Mouse (Mus musculus) lung, adult 2 months (tissue): ENCODE results near the gene Klc4. TPM values are rescaled to one million over a fixed set of nuclear protein-coding genes. Genes with fewer than 3 reads are reported as not detected.

Experiments used
- DNase-seq: peaks from one replicate; pipeline ENCODE4 v3.0.0; 2022
- H3K4me1 ChIP-seq: fragments of 200-500 bp; 2 replicates; pipeline ENCODE4 v1.6.1; 2011; ENCODE audit warnings: low read length; ENCODE audit not compliant: control insufficient read depth, insufficient read depth
- H3K4me3 ChIP-seq: fragments of 200-500 bp; replicated peaks from 2 replicates; pipeline ENCODE3; 2011; ENCODE audit warnings: low read depth, mild to moderate bottlenecking, control low read depth, low read length; ENCODE audit errors: extremely low read depth
- CTCF ChIP-seq: fragments of 200-500 bp; IDR thresholded peaks from 2 replicates; pipeline ENCODE4 v1.5.1; 2011; ENCODE audit warnings: mild to moderate bottlenecking, low read length, control low read depth; ENCODE audit not compliant: insufficient read depth
- POLR2A ChIP-seq: fragments of 200-500 bp; IDR thresholded peaks from 2 replicates; pipeline ENCODE4 v1.6.1; 2011; ENCODE audit warnings: low read depth, mild to moderate bottlenecking, control low read depth, low read length, borderline replicate concordance; ENCODE audit errors: extremely low read depth
- WGBS: fragments of 180-500 bp; shearing (Covaris S2); methylation state at CpG from one replicate; pipeline ENCODE4 v1.1.7; 2018; 5-methylcytosine and 5-hydroxymethylcytosine counted together
- polyA plus RNA-seq: library from polyadenylated mRNA; depleted of rRNA; stranded (reverse); fragments of >200 nt; gene quantifications from 2 replicates; pipeline ENCODE4 v1.2.3, GENCODE M21; 2012; rRNA removed

The Klc4 gene
- polyA plus RNA-seq, 1 experiment = 22.6 TPM

- H3K4me1 ChIP-seq = no peaks in the 10 kb centered on the region
- DNase-seq = no peak
- H3K4me3 ChIP-seq = no peak overlapping the region
- WGBS = 88% methylated on average over 6 of the region's 6 CpGs
- TF ChIP-seq POLR2A (no peak), CTCF (no peak)
Observed at GRCm38 (mm10) chr17:46595336-46595735, 50.5 kb downstream of the Klc4 start.

GRCm38 (mm10) chr17:46594606-46595005 is 51.2 kb downstream of the Klc4 start:
- no peaks in the 10 kb centered on the region for H3K4me1 ChIP-seq
- no peak overlapping the region for H3K4me3 ChIP-seq
- 63% methylated on average over 9 of the region's 9 CpGs for WGBS
- TF ChIP-seq POLR2A (no peak), CTCF (no peak)
- DNase-seq = no peak

GRCm38 (mm10) chr17:46593124-46593523 is 52.7 kb downstream of the Klc4 start:
- TF ChIP-seq CTCF = no peak

GRCm38 (mm10) chr17:46591406-46591805 is 54.4 kb downstream of the Klc4 start:
- TF ChIP-seq CTCF = no peak
- TF ChIP-seq POLR2A = no peak
- Histone ChIP-seq H3K4me1 (no peaks in the 10 kb centered on the region), H3K4me3 (no peak overlapping the region)
- 60% methylated on average over 19 of the region's 19 CpGs for WGBS
- DNase-seq = no peak

More at GRCm38 (mm10) chr17:46593124-46593523, 52.7 kb downstream of the Klc4 start:
- H3K4me3 ChIP-seq = no peak overlapping the region
- no peaks in the 10 kb centered on the region for H3K4me1 ChIP-seq
- WGBS = 69% methylated on average over 4 of the region's 4 CpGs
- no peak for DNase-seq

GRCm38 (mm10) chr17:46590439-46590838 is 55.4 kb downstream of the Klc4 start:
- H3K4me1 ChIP-seq = no peaks in the 10 kb centered on the region
- WGBS = 77% methylated on average over 7 of the region's 7 CpGs

DNA sequence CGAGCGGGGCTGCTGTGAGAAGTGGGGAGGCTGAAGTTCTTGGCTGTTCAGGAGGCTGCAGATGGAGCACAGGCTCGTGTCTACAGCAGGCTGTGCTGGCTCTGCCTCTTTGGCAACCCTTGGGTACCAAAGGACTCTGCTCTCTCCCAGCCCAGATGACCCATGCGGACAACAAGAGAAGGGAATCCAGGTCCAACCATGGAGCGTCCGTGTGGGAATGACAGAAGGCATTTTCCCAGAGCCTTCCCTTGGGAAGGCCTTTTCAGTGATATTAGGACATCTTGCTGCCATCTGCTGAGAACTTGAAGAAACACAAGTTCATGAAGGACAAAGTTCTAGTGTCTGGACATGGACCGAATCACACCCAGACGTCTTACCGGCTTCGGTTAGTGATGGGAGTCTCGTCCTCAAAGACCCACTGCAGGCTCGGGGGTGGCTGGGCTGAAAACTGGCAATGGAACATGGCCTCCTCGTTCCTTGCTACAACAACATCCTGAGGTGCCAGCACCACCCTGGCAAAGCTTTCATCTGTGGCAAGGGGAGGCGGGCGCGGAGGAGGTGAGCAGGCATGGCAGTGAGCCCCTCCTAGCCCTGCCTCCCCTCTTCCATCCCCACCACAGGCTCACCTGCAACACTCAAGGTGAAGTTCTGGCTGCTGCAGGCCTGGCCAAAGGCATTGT is 56.0 kb downstream of the Klc4 start:
- no peak for DNase-seq
- no peak overlapping the region for H3K4me3 ChIP-seq
- TF ChIP-seq CTCF = no peak

More at GRCm38 (mm10) chr17:46590439-46590838, 55.4 kb downstream of the Klc4 start:
- TF ChIP-seq POLR2A = no peak
- no peak for TF ChIP-seq CTCF
- DNase-seq = no peak
- no peak overlapping the region for H3K4me3 ChIP-seq

GRCm38 (mm10) chr17:46588913-46589312 is 56.9 kb downstream of the Klc4 start:
- H3K4me1 ChIP-seq = no peaks in the 10 kb centered on the region
- DNase-seq = no peak
- H3K4me3 ChIP-seq = no peak overlapping the region
- WGBS = 95% methylated on average over 6 of the region's 6 CpGs
- TF ChIP-seq CTCF (no peak), POLR2A (no peak)

More for the DNA sequence above, 56.0 kb downstream of the Klc4 start:
- H3K4me1 ChIP-seq = no peaks in the 10 kb centered on the region
- 81% methylated on average over 16 of the region's 16 CpGs for WGBS

- no peak overlapping the region for H3K4me3 ChIP-seq
- H3K4me1 ChIP-seq = no peaks in the 10 kb centered on the region
- TF ChIP-seq CTCF (no peak), POLR2A (no peak)
- 68% methylated on average over 9 of the region's 9 CpGs for WGBS
- no peak for DNase-seq
Observed at GRCm38 (mm10) chr17:46588173-46588572, 57.6 kb downstream of the Klc4 start.

GRCm38 (mm10) chr17:46586327-46586726 is 59.5 kb downstream of the Klc4 start:
- TF ChIP-seq POLR2A (no peak), CTCF (no peak)
- no peak for DNase-seq

More at GRCm38 (mm10) chr17:46586327-46586726, 59.5 kb downstream of the Klc4 start:
- Histone ChIP-seq H3K4me3 (no peak overlapping the region), H3K4me1 (no peaks in the 10 kb centered on the region)
- 85% methylated on average over 8 of the region's 8 CpGs for WGBS

Other genes starting within 250 kb of the Klc4 start
- 3.3 and 6.8 TPM in 2 replicates for gene Crip3, start 217.1 kb downstream of the Klc4 start, polyA plus RNA-seq
- not detected in 2 replicates for gene Slc22a7, start 207.6 kb downstream of the Klc4 start, polyA plus RNA-seq
- 0.17 and 0.19 TPM in 2 replicates for gene Ttbk1, start 158.3 kb downstream of the Klc4 start, polyA plus RNA-seq
- 0.78 and 2.0 TPM in 2 replicates for gene Dnph1, start 149.3 kb downstream of the Klc4 start, polyA plus RNA-seq
- 25.3 and 27.5 TPM in 2 replicates for gene Cul9, start 99.6 kb downstream of the Klc4 start, polyA plus RNA-seq
- gene Srf, start 89.8 kb downstream of the Klc4 start, polyA plus RNA-seq = 162 and 190 TPM in 2 replicates
- gene Ptk7, start 16.5 kb downstream of the Klc4 start, polyA plus RNA-seq = 52.6 and 57.3 TPM in 2 replicates
- gene Mrpl2, start 207 bp upstream of the Klc4 start, polyA plus RNA-seq = 52.1 and 61.5 TPM in 2 replicates
- gene Cul7, start 4.3 kb upstream of the Klc4 start, polyA plus RNA-seq = 40.1 and 45.7 TPM in 2 replicates
- gene Rrp36, start 28.3 kb upstream of the Klc4 start, polyA plus RNA-seq = 27.3 and 30.8 TPM in 2 replicates
- gene Mea1, start 32.8 kb upstream of the Klc4 start, polyA plus RNA-seq = 48.2 and 55.7 TPM in 2 replicates
- gene Klhdc3, start 34.9 kb upstream of the Klc4 start, polyA plus RNA-seq = 68.4 and 78.1 TPM in 2 replicates
- 44.4 and 53.8 TPM in 2 replicates for gene Ppp2r5d, start 59.1 kb upstream of the Klc4 start, polyA plus RNA-seq
- 60.6 and 80.4 TPM in 2 replicates for gene Pex6, start 65.4 kb upstream of the Klc4 start, polyA plus RNA-seq
- 13.4 and 14.1 TPM in 2 replicates for gene Gnmt, start 83.1 kb upstream of the Klc4 start, polyA plus RNA-seq
- gene Cnpy3, start 106.2 kb upstream of the Klc4 start, polyA plus RNA-seq = 54.9 and 59.7 TPM in 2 replicates
- gene Ptcra, start 117.7 kb upstream of the Klc4 start, polyA plus RNA-seq = not detected in 2 replicates
- gene 2310039H08Rik, start 126.6 kb upstream of the Klc4 start, polyA plus RNA-seq = 65.3 and 79.1 TPM in 2 replicates
- 14.3 and 21.6 TPM in 2 replicates for gene Rpl7l1, start 136.7 kb upstream of the Klc4 start, polyA plus RNA-seq
- gene Bicral, start 212.5 kb upstream of the Klc4 start, polyA plus RNA-seq = 11.8 and 16.3 TPM in 2 replicates
- gene Tbcc, start 244.7 kb upstream of the Klc4 start, polyA plus RNA-seq = 17.9 and 20.8 TPM in 2 replicates